Mouse (Mus musculus) lung, postnatal 10 days (tissue): ENCODE data around the gene Adcy10.

ENCODE experiments used
- DNase-seq: peaks from one replicate; pipeline ENCODE4 v3.0.0; 2021

Gene Adcy10

GRCm38 (mm10) chr1:165536079-165536675, 51.2 kb downstream of the Adcy10 start:
- peak; percentile 9 for DNase-seq

- no peak for DNase-seq
These were observed 52.3 kb downstream of the Adcy10 start for GRCm38 (mm10) chr1:165537241-165537807.

- DNase-seq, result peak; percentile 37
These were observed 71.7 kb downstream of the Adcy10 start for GRCm38 (mm10) chr1:165556711-165557110.

GRCm38 (mm10) chr1:165559073-165559472, 74.1 kb downstream of the Adcy10 start:
- no peak for DNase-seq

GRCm38 (mm10) chr1:165565283-165565682, 80.3 kb downstream of the Adcy10 start:
- DNase-seq, result no peak

- no peak for DNase-seq
These were observed 82.5 kb downstream of the Adcy10 start for GRCm38 (mm10) chr1:165567466-165567865.

- no peak for DNase-seq
These were observed 91.0 kb downstream of the Adcy10 start for GRCm38 (mm10) chr1:165576005-165576404.

- no peak for DNase-seq
These were observed 91.6 kb downstream of the Adcy10 start for GRCm38 (mm10) chr1:165576459-165577112.

- no peak for DNase-seq
These were observed 94.3 kb downstream of the Adcy10 start for GRCm38 (mm10) chr1:165579332-165579731.

- no peak for DNase-seq
These were observed 96.3 kb downstream of the Adcy10 start for GRCm38 (mm10) chr1:165581255-165581654.

- DNase-seq, result peak; percentile 94
These were observed 98.7 kb downstream of the Adcy10 start for GRCm38 (mm10) chr1:165583529-165584184.

GRCm38 (mm10) chr1:165585389-165586104, 100.6 kb downstream of the Adcy10 start:
- DNase-seq, result peak; percentile 33

GRCm38 (mm10) chr1:165586366-165586765, 101.4 kb downstream of the Adcy10 start:
- no peak for DNase-seq

- peak; percentile 47 for DNase-seq
These were observed 102.9 kb downstream of the Adcy10 start for GRCm38 (mm10) chr1:165587845-165588244.

- DNase-seq, result peak; percentile 80
These were observed 104.5 kb downstream of the Adcy10 start for GRCm38 (mm10) chr1:165589280-165590048.

GRCm38 (mm10) chr1:165590760-165591159, 105.8 kb downstream of the Adcy10 start:
- DNase-seq, result peak; percentile 57

- peak; percentile 51 for DNase-seq
These were observed 107.5 kb downstream of the Adcy10 start for GRCm38 (mm10) chr1:165592295-165593082.

GRCm38 (mm10) chr1:165594699-165595421, 109.9 kb downstream of the Adcy10 start:
- DNase-seq, result no peak

- DNase-seq, result peak; percentile 26
These were observed 116.8 kb downstream of the Adcy10 start for GRCm38 (mm10) chr1:165601775-165602280.

GRCm38 (mm10) chr1:165603218-165603617, 118.2 kb downstream of the Adcy10 start:
- DNase-seq, result peak; percentile 58
